Mouse (Mus musculus): ENCODE results near the gene Dnal1. TPM values are rescaled to one million over a fixed set of nuclear protein-coding genes. Genes with fewer than 3 reads are reported as not detected.

Gene Dnal1
- polyA plus RNA-seq, 1 experiment = 13.3 TPM

DNA sequence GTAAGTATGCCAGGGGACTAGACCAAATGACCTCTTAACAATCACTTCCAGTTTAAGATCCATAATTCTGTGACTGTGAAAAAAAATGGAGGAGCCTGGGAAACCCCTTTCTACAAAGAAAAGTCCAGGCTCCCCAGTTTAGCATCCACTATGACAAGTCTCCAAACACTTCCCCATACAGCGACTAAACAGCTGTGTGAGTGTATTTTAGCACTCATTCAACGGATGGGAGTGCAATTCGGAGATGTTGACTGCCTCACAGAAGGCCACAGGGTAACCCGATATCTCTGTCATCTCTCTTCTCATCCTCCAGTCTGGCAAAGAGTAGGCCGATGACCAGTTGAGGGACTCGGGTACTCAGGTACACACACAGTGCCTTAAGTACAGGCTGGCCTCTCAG, 81.0 kb downstream of the Dnal1 start:
- Histone ChIP-seq H3K27me3 (ENCODE audit: control insufficient read depth, insufficient read depth, low read length, poor library complexity, severe bottlenecking) (no peaks in the 10 kb centered on the region), H3K4me1 (ENCODE audit: control insufficient read depth, insufficient read depth, low read length) (peaks cover 18% of the 10 kb centered on the region), H3K9me3 (replicated peaks; ENCODE audit: control insufficient read depth, insufficient read depth, low read length, poor library complexity, severe bottlenecking) (no peaks in the 10 kb centered on the region), H3K27ac (ENCODE audit: insufficient read depth, low read length) (no peak overlapping the region), H3K9ac (ENCODE audit: low read depth, poor library complexity, severe bottlenecking) (no peak overlapping the region), H3K4me3 (ENCODE audit: low read depth, low read length) (no peak overlapping the region), H3K36me3 (ENCODE audit: control insufficient read depth, insufficient read depth, low read length, poor library complexity, severe bottlenecking) (no peaks in the 10 kb centered on the region)
- TF ChIP-seq CTCF (IDR thresholded peaks at IDR 0.05; ENCODE audit: low read depth, low read length) = no peak
- no peak for TF ChIP-seq POLR2A (IDR thresholded peaks at IDR 0.05; ENCODE audit: insufficient read depth, low read length)
- no peak for TF ChIP-seq EP300 (IDR thresholded peaks at IDR 0.05; ENCODE audit: insufficient read depth, low read depth, low read length)

Other genes with a start within 250 kb of the Dnal1 start
- gene Numb, start 192.4 kb upstream of the Dnal1 start, polyA plus RNA-seq (2011; ENCODE audit: insufficient read depth, insufficient read length, low read depth, missing spikeins) = 43.5 and 47.3 TPM in 2 replicates
- 13.0 and 13.7 TPM in 2 replicates for gene Riox1, start 163.8 kb upstream of the Dnal1 start, polyA plus RNA-seq (2011; ENCODE audit: insufficient read depth, insufficient read length, low read depth, missing spikeins)
- not detected in 2 replicates for gene Heatr4, start 129.5 kb upstream of the Dnal1 start, polyA plus RNA-seq (2011; ENCODE audit: insufficient read depth, insufficient read length, low read depth, missing spikeins)
- gene Acot2, start 126.5 kb upstream of the Dnal1 start, polyA plus RNA-seq (2011; ENCODE audit: insufficient read depth, insufficient read length, low read depth, missing spikeins) = 6.5 and 6.7 TPM in 2 replicates
- 36.4 and 48.7 TPM in 2 replicates for gene Acot1, start 104.9 kb upstream of the Dnal1 start, polyA plus RNA-seq (2011; ENCODE audit: insufficient read depth, insufficient read length, low read depth, missing spikeins)
- 0.21 and 0.39 TPM in 2 replicates for gene Acot4, start 76.0 kb upstream of the Dnal1 start, polyA plus RNA-seq (2011; ENCODE audit: insufficient read depth, insufficient read length, low read depth, missing spikeins)
- gene Gm49366, start 75.4 kb upstream of the Dnal1 start, polyA plus RNA-seq (2011; ENCODE audit: insufficient read depth, insufficient read length, low read depth, missing spikeins) = not detected in 2 replicates
- not detected in 2 replicates for gene Acot3, start 62.2 kb upstream of the Dnal1 start, polyA plus RNA-seq (2011; ENCODE audit: insufficient read depth, insufficient read length, low read depth, missing spikeins)
- not detected in 2 replicates for gene Acot5, start 45.0 kb upstream of the Dnal1 start, polyA plus RNA-seq (2011; ENCODE audit: insufficient read depth, insufficient read length, low read depth, missing spikeins)
- 0.78 and 1.1 TPM in 2 replicates for gene Acot6, start 13.7 kb upstream of the Dnal1 start, polyA plus RNA-seq (2011; ENCODE audit: insufficient read depth, insufficient read length, low read depth, missing spikeins)
- gene Pnma1, start 34.1 kb downstream of the Dnal1 start, polyA plus RNA-seq (2011; ENCODE audit: insufficient read depth, insufficient read length, low read depth, missing spikeins) = 0.38 TPM in 1 of 2 replicates, not detected in the other
- gene Elmsan1, start 104.5 kb downstream of the Dnal1 start, polyA plus RNA-seq (2011; ENCODE audit: insufficient read depth, insufficient read length, low read depth, missing spikeins) = 28.3 and 30.1 TPM in 2 replicates
- gene Ptgr2, start 170.9 kb downstream of the Dnal1 start, polyA plus RNA-seq (2011; ENCODE audit: insufficient read depth, insufficient read length, low read depth, missing spikeins) = 28.1 and 31.2 TPM in 2 replicates
- 37.3 and 41.7 TPM in 2 replicates for gene Zfp410, start 202.5 kb downstream of the Dnal1 start, polyA plus RNA-seq (2011; ENCODE audit: insufficient read depth, insufficient read length, low read depth, missing spikeins)
- gene Coq6, start 247.3 kb downstream of the Dnal1 start, polyA plus RNA-seq (2011; ENCODE audit: insufficient read depth, insufficient read length, low read depth, missing spikeins) = 18.4 and 18.7 TPM in 2 replicates
- gene Fam161b, start 247.5 kb downstream of the Dnal1 start, polyA plus RNA-seq (2011; ENCODE audit: insufficient read depth, insufficient read length, low read depth, missing spikeins) = 1.3 and 1.4 TPM in 2 replicates

All from ES-Bruce4 (cell line).